Mouse (Mus musculus) spleen, adult 2 months (tissue): Measurements from ENCODE around the gene Spint3.

Experiments used
- CTCF ChIP-seq: fragments of 200-500 bp; IDR thresholded peaks from 2 replicates; pipeline ENCODE4 v1.5.1; 2011; ENCODE audit warnings: mild to moderate bottlenecking, inconsistent platforms; ENCODE audit not compliant: insufficient read depth, insufficient read length, insufficient replicate concordance; ENCODE audit errors: extremely low read depth
- POLR2A ChIP-seq: fragments of 200-500 bp; IDR thresholded peaks from 2 replicates; pipeline ENCODE4 v1.6.1; 2011; ENCODE audit warnings: low read depth, low read length, inconsistent platforms

DNA sequence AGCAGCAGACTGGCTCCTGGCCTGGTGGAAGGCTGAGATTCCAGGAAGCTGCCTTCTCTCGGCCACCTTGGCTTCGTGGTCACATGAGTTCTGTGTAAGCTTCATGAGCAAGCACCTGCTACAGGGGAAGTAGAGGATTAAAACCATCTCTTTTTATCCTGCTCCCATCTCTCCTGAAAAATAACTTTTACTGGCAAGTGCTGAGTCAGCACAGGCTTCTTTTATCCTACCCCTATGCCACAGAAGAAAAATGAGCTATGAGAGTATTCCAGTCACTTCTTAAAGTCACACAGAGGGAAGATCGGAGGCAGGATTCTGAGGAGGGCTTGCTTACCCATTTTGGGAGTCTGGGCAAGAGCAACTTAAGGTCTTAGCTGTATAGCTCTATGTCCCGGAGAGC is 36.3 kb downstream of the Spint3 start:
- TF ChIP-seq CTCF (no peak), POLR2A (no peak)
